Mouse (Mus musculus) C2C12 (cell line): ENCODE measurements around the gene Iqsec1.

ENCODE experiments used
- CTCF ChIP-seq: IDR thresholded peaks from one replicate; pipeline ENCODE4 v1.5.1; 2011; ENCODE audit not compliant: control insufficient read depth, insufficient read depth, insufficient read length
- MAX ChIP-seq: IDR thresholded peaks from one replicate; pipeline ENCODE4 v1.6.1; 2011; ENCODE audit warnings: mild to moderate bottlenecking, control low read depth
- MYOG ChIP-seq: IDR thresholded peaks from one replicate; pipeline ENCODE4 v1.6.1; 2011; ENCODE audit not compliant: control insufficient read depth, insufficient read length; ENCODE audit errors: extremely low read depth

- TF ChIP-seq CTCF = no peak
- no peak for TF ChIP-seq MAX
- TF ChIP-seq MYOG = no peak
Observed at GRCm38 (mm10) chr6:90852360-90852759, 136.1 kb downstream of the Iqsec1 start.
